Mouse (Mus musculus): ENCODE data around the gene Sh3pxd2a.

Sh3pxd2a gene

DNA sequence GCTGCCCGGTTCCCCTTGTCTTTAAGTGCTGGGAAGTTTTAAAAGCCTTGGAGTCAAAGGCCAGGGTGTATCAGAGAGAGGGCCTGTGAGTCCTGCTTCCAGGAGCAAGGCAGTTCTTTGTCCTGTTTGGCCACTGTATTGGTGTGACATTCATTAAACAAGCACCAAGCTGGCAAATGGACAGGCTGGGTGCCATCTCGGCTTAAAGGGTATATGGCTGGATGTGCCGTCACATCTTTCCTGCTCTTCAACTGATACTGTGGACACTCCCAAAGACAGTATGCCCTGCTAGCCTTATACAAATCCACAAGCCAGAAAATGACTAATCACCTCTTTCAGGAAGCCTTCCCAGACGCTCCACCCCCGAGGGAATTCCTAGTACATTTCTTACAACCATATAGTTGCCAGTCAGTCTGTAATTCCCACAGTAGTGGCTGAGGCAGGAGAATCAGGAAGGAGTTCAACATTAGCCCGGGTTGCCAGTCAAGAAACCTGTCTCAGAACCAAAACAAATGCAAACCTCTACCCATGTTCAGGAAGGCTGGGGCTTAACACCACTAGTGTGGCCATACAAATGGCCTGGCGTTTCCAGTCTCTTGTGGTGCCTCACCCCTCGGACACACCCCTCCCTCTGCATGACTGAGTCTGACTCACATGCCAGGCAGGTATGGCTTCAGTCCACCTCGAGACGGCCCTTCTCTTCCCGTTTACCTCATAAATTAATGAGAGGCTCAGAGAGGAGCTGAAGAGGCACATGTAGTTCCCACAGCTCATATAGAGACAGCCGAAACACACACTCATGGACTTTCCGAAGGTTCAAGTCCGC lies 148.9 kb downstream of the Sh3pxd2a start:
- DNase-seq (ENCODE audit: low spot score in 2 of 2), result no peak

- peak; percentile 89 to 91 for DNase-seq (ENCODE audit: low spot score in 2 of 2)
These were observed 149.9 kb downstream of the Sh3pxd2a start for GRCm38 (mm10) chr19:47314076-47314941.

DNA sequence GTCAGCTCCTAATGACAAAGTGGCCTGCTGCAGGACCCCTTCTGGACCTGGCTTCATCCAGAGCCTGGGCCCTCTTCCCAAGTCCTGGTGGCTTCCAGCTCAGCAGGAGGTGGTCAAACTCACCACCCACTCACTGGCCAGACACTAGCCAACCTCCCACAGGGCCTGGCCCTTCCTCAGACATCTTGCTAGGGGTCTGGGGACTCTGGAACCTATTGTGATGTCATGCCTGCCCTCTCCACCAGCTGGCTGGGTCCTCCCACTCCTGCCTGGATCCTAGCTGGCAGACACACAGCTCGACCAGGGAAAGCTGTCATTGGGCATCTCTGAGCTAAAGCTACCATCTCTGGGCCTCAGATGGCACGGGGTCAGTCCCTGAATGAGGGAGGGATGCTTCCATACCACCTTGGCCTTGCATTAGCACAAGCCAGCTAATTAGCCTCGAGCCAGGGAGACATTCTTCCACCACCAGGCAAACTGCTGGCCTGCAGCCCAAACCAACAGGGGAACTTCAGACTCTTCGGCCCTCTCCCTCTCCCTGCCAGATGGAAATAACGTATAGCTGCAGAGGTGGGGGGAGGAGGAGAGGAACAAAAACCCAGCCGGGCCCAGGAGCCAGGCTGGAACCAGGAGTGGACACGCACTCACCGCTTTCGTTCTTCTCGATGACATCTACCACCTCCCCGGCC lies 150.7 kb downstream of the Sh3pxd2a start:
- peak in 1 of 2 experiments; percentile 46 for DNase-seq (ENCODE audit: low spot score in 2 of 2)

GRCm38 (mm10) chr19:47311162-47311561 lies 153.0 kb downstream of the Sh3pxd2a start:
- DNase-seq (ENCODE audit: low spot score in 2 of 2), result no peak

DNA sequence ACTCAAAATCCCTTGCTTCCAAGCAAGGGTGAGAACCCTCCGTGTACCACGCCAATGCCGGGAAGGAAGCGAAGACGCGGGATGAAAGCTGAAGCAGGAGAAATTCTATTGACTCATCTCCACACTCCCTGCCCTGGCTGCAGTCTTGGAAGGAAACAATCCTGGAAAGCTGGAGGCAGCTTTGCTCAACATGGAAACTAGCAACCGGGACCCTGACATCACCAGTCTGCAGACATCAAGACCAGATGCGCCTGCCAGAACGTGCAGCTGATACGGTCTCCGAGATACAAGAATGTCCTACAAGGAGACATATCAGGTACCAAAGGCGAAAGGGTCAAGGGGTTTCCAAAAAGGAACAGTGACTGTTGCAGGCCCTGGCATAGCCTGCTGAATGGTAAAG lies 154.4 kb downstream of the Sh3pxd2a start:
- no peak for DNase-seq (ENCODE audit: low spot score in 2 of 2)

GRCm38 (mm10) chr19:47306917-47307315 lies 157.3 kb downstream of the Sh3pxd2a start:
- DNase-seq (ENCODE audit: low spot score in 2 of 2), result no peak

GRCm38 (mm10) chr19:47306128-47306916 lies 157.9 kb downstream of the Sh3pxd2a start:
- DNase-seq (ENCODE audit: low spot score in 2 of 2), result no peak

DNA sequence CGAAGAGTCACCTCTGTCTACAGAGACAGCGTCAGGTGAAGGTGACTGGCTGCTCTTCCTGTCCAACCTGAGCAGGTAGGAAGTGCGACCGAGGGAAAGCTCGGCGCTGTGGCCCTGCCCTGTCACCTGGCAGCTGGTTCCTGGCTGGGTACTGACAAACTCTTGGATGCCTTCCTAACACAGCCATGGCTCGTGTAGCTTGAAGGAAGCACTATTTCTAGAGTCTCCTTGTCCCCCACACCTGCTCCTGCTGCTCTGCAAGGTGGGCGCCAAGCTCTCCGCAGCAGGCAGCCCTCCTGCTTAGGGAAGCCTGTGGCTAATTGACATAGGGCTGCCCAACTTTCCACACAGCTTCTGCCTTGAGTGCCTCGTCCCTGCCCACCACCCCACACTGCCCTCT lies 158.8 kb downstream of the Sh3pxd2a start:
- no peak for DNase-seq (ENCODE audit: low spot score in 2 of 2)

GRCm38 (mm10) chr19:47304170-47304745 lies 159.9 kb downstream of the Sh3pxd2a start:
- DNase-seq (ENCODE audit: low spot score in 2 of 2), result no peak

DNA sequence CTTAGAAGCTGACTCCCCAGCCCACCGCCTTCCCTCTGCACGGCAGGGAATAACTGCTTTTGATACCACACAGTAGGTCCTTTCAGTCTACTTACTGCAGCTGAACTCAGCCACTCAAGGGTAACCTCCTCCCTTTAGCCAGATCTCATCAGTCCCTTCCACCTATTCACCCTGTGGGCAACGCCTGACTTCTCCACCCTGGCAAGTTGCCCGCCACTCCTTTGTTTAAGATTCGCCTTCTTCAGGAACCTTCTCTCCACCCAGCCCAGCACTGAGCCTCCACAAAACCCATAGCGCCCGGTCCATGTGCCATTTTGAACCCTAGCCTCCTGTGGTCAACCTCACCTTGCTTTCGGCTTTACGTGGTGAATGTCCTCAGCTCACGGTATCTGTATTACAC lies 161.1 kb downstream of the Sh3pxd2a start:
- no peak for DNase-seq (ENCODE audit: low spot score in 2 of 2)

DNA sequence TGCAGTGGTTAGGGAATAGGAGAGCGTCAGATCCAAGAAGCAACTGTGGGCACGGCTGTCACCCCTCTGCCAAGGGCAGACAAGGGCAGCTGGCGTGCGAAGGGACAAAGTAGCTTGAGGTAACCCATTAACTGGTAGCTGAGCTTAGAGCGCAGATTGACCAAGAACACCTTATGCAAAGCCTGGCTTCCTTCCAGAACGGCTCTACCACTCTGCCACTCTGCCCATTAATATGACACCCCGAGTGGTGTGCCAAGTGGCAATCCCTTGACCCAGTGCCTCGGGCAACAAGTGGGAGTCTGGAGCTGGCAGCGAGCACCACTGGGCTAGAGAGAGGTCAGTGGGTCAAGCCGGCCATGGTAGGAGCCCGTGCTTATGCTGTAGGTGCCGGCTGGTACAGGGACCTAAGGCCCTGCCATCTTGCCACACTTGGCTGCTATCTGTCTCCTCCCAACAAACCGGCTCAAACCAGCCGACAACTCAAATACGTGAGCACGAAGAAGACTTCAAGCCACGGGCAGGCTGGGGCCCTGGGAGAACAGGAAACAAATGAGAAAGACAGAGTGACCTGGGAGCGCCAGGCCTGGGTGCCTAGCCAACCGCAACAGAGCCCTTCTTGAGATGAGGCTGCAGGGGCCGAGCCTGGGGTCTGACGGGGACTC lies 161.9 kb downstream of the Sh3pxd2a start:
- DNase-seq (ENCODE audit: low spot score in 2 of 2), result no peak

GRCm38 (mm10) chr19:47301303-47302190 lies 162.7 kb downstream of the Sh3pxd2a start:
- no peak for DNase-seq (ENCODE audit: low spot score in 2 of 2)

- DNase-seq (ENCODE audit: low spot score in 2 of 2), result no peak
These were observed 166.1 kb downstream of the Sh3pxd2a start for GRCm38 (mm10) chr19:47298100-47298499.

DNA sequence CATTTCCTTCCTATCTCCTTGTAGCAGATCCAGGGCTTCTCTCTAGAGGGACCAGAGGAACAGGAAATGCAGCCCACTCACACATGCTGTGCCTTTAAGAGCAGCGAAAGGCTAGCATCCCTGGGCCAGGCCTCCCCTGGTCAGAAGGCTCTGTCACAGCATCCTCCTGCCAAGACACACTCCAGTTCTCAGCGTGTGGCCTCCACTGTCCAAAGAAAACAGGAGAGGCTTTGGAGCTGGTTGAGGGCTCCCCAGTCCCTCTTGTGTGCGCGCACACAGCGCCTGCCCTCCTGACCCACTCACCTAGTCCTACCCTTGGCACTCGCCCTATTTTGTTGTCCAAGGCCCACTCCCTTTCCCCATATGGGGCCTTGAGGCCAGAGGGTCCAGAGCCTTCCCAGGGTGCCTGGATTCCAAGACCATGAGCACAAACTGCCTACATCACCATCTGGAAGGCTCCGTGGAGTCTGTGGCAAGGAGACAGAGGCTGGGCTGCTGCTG lies 171.7 kb downstream of the Sh3pxd2a start:
- peak; percentile 78 to 84 for DNase-seq (ENCODE audit: low spot score in 2 of 2)

GRCm38 (mm10) chr19:47291307-47292080 lies 172.7 kb downstream of the Sh3pxd2a start:
- peak in 1 of 2 experiments; percentile 33 for DNase-seq (ENCODE audit: low spot score in 2 of 2)

GRCm38 (mm10) chr19:47286886-47287450 lies 177.2 kb downstream of the Sh3pxd2a start:
- DNase-seq (ENCODE audit: low spot score in 2 of 2), result no peak

DNA sequence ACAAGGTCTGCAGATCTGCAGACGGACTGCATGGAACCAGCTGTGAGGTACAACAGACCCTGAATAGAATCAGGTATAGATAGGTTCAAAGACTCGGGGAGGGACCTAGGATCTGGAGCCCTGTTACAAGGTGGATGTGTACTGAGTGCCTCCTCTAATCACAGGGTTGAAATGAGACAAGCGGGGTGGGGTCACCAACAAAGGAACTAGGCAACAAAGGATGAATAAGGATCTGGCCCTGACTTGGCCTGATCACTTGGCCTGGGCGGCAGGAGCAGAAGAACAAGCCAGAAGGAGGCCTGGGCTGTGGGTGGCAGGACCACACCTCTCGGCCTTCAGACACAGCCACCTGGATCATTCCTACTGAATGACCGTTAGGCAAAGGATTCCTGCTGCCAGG lies 178.6 kb downstream of the Sh3pxd2a start:
- no peak for DNase-seq (ENCODE audit: low spot score in 2 of 2)

DNA sequence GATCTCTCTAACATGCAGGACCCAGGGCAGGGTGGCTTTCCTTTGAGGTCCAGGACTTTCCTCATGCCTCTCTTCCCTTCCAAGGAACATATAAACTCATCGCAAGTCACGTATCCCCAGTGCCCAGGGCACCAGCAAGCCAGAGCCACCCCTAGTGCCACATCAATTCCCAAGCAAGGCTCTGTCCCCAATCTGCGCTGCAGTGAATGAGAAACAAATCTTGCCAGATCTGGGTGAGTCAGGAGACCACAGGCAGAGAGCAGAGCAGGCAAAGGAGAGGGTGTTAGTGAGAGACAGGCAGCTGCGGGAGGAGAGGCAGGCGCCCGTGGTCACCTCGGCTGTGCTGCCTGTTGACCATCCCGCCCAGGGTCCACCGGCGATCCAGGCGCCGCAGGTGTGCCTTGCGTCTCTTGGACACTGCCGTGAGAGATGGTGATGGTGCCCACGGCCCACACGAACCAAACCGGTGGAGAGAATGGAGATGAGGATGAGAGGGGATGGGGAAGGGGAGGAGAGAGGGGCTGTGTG lies 181.4 kb downstream of the Sh3pxd2a start:
- no peak for DNase-seq (ENCODE audit: low spot score in 2 of 2)
